Mouse (Mus musculus): ENCODE results near the gene Ect2.

DNA sequence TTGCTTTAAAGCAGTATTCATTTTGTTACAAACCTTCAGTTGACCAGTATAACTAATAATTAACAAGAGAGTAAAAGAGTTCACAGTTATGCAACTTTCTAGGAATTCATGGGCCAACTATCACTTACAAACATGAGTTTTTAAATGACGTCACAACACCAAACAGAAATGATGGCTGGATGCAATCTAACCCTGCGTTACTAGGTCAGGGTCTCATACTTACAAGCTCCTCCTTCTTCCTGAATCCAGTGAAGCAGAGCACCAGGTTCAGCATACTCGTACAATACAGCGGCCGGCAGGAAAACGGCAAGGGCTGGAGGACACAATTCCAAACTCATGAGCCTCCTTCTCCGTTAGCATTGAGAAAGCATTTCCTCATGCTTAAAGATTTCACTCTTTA, 7.9 kb downstream of the Ect2 start:
- TF ChIP-seq CTCF (IDR thresholded peaks at IDR 0.05; ENCODE audit: extremely low read depth, insufficient read length, insufficient replicate concordance, low read depth, low read length) (no peak), POLR2A (IDR thresholded peaks at IDR 0.05; ENCODE audit: low read depth, low read length) (no peak)
